Mouse (Mus musculus) cerebellum, postnatal 14 days (tissue): ENCODE measurements around the gene Fbxw2.
"Not testable (repeated sequence)": the region's sequence is repeated elsewhere in the genome, so short reads cannot be mapped to it uniquely, and the experiment has no call there.

ENCODE experiments used
- DNase-seq, 2 experiments: peaks; one replicate each; pipeline ENCODE4 v3.0.0; 2021; ENCODE audit warnings: mixed read lengths in 2 of 2

Fbxw2 gene

DNA sequence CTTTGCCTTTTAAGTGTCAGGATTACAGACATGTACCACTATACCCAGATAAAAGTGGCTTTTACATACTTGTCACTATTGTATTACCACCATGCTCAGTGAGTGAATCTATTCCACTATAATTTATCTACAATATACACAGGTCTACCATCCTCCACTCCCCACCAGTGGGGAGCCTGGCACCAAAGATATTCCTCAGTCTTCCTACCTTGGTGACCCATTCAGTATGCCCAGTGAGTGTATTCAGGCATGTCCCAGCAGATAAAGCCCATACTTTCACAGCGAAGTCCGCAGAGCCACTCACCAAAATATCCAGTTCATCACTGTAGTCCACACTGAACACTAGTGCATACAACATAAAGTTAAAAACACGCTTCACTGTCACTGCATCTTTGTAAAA is 15.3 kb downstream of the Fbxw2 start:
- DNase-seq = no peak

DNA sequence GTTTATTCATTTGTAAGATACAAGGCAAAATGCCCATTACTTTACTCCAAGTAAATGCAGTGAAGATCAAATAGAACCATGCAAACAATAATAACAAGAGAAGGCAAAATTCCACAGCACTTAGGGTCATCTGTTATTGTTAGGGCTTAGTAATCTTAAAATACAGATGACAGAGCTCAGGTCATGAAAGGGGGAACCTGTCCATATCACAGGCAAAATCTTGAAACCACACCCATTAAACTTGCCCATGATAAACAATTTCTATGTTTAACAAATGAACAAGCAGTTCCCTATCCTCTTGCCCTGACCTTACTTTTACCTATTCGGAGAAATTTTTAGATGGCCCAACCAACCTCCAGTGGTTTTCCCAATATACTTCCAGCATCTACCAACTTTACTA is 16.5 kb downstream of the Fbxw2 start:
- DNase-seq = no peak

DNA sequence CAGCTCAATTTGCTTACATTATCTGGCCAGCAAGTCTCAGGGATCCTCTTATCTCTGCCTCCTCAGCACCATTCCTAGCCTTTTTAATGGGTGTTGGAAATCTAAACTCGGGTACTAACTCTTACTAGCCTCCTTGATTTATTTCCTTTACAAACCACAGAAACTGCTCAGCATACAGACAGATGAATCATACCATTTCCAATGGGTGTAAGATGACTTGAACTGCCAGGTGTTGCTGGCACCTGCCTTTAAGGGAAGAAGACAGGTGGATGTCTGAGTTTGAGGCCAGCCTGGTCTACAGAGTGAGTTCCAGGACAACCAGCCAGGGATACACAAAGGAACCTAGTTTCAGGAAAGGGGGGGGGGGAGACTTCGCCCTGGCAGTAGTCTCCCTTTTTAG is 18.1 kb downstream of the Fbxw2 start:
- DNase-seq = no peak

- DNase-seq = no peak
Observed at GRCm38 (mm10) chr2:34805364-34805950, 20.7 kb downstream of the Fbxw2 start.

- peak in 1 of 2 experiments; percentile 45 for DNase-seq
Observed at GRCm38 (mm10) chr2:34804815-34805214, 21.3 kb downstream of the Fbxw2 start.

- no peak for DNase-seq
Observed at GRCm38 (mm10) chr2:34804172-34804571, 21.9 kb downstream of the Fbxw2 start.

DNA sequence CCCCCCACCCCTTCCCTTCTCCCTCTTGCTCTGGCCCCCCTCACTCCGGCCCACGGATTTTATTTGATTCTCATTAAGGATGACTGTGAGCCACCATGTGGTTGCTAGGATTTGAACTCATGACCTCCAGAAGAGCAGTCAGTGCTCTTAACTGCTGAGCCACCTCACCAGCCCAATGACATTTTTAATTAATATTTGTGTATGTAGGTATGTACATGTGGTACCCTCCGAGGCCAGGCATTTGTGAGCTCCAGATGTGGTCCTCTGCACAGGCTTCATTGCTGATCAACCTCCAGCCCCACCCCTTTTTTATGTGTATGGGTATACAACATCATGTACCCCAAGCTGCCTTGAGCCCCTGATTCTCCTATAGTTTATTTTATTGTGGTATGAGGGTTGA is 22.4 kb downstream of the Fbxw2 start:
- DNase-seq = no peak

GRCm38 (mm10) chr2:34802565-34803245 is 23.4 kb downstream of the Fbxw2 start:
- DNase-seq = peak; percentile 45 to 50

DNA sequence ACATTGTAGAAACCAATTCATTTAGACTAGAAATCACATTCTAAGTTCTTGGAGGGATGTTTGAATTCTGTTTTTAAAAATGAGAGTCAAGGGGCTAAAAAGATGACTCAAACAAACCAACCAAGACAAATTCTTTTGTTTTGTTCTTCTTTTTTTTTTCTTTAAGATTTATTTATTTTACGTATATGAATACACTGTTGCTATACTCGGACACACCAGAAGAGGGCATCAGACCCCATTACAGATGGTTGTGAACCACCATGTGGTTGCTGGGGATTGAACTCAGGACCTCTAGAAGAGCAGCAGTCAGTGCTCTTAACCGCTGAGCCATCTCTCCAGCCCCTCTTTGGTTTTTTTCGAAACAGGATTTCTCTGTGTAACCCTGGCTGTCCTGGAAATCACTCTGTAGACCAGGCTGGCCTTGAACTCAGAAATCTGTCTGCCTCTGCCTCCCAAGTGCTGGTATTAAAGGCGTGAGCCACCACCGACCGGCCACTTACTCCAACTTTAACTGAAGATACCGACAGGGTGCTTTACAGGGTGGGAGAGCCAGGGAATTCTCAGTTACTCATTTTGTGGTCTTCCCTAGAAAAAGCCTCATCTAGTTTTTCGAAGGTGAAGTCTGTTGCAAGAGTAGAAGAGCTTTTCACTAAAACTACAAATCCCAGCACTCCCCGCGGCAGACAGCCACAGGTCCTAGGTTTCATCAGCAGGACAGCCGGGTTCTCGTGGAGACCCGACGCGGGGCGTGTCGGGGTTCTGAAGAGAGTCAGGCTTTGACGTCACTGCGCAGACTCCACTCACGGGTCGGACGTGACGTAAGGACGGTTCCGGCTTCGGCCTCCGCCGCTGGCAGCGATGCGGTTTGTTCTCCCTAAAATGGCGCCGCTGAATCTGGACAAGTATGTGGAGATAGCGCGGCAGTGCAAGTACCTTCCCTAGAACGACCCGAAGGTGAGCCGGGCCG is 24.3 kb downstream of the Fbxw2 start:
- peak; percentile 97 to 98 for DNase-seq

GRCm38 (mm10) chr2:34800371-34800770 is 25.7 kb downstream of the Fbxw2 start:
- no peak for DNase-seq

DNA sequence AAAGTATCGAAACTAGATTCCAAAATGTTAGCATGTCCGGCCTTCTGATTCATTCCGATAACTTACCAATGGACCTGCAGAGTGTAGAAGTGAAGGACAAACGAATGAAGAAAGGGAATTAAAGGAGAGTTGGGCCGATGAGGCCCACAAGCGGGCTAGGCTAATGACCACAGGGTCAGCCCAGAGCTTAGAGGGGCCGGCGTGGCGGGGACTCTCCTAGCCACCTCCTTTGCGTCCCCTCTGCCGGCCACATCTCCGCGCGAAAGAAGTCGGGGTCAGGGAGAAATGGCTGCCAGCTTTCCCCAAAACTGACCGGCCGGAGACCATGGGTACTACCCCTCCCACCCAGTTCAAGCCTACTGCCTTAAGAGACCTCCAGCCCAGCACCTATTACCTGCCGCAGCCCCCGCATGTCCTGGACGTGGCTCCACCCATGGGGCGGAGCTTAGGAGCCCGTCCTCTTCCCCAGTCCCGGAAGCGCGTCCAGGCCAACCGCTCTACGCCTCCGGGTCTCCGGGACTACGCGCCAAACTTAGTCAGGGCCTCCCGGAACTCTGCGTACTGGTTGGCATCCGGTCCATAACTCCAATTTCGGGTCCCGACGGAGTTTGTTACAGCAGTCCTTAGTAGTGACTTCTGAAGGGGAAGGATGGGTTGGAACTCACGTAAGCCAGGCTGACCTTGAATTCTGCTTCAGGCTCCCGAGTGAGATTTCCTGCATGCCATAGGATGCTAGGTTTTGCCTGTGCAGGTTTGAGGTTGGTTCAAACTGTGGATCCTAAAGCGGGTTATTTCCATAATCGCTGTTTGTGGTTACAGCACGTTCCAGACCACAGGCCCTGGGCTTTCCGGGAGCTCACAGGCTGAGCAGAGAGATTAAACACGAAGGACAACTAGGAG is 26.5 kb downstream of the Fbxw2 start, which contains the start of gene Rabepk:
Gene Rabepk (minus strand): TSS at position 556 of the 900 bp plus-strand sequence.
- DNase-seq = peak; percentile 81 to 82

GRCm38 (mm10) chr2:34795426-34795825 is 30.7 kb downstream of the Fbxw2 start:
- no peak for DNase-seq

- DNase-seq = no peak
Observed at GRCm38 (mm10) chr2:34794511-34794910, 31.6 kb downstream of the Fbxw2 start.

- DNase-seq = not testable (repeated sequence)
Observed at GRCm38 (mm10) chr2:34792543-34792942, 33.6 kb downstream of the Fbxw2 start.

GRCm38 (mm10) chr2:34790282-34790681 is 35.8 kb downstream of the Fbxw2 start:
- DNase-seq = no peak

- peak; percentile 45 to 56 for DNase-seq
Observed at GRCm38 (mm10) chr2:34784085-34784484, 42.0 kb downstream of the Fbxw2 start.

DNA sequence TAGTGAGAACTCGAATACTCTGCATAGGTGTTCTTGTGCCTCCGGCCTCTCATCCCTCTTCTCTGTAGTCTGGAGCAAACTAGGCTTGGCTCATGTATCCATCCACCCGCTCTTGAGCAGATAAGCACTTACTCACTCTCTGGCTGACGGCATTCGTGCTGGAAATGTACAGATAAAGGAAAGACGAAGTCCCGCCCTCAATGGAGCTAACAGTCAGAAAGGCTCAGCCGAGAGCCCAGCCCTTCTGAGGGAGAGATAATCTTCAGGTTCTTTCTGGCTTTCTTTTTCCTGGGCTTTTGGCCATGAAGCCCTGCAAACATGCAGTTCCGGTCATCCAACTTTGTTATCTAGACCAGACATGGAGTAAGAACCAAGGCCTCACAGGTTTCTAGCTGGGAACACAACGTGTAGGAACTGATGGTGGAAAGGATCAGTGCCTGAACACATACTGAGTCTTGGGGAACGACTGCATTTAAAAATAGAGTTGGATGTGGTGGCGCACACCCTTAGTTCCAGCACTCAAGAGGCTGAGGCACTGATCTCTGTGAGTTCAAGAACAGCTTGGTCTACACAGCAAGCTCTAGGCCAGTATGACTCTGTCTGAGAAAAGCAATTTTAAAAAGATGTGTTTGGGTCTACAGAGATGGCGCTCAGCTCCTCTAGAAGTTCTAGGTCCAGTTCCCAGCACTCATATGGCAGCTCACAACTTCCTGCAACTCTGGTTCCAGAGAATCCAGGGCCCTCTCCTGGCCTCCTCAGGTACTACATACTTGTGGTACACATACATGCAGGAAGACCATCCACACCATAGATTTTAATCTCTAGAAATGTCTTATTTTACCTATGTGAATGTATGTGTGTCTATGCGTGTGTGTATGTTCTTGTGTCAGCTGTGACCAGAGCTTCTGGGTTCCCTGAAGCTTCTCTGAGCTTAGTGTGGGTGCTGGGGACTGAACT is 42.8 kb downstream of the Fbxw2 start:
- DNase-seq = no peak

GRCm38 (mm10) chr2:34777237-34777868 is 48.8 kb downstream of the Fbxw2 start:
- no peak for DNase-seq

GRCm38 (mm10) chr2:34774493-34774892 is 51.6 kb downstream of the Fbxw2 start:
- no peak for DNase-seq

GRCm38 (mm10) chr2:34773673-34774072 is 52.4 kb downstream of the Fbxw2 start:
- no peak for DNase-seq
